Mouse (Mus musculus) bone marrow, adult 2 months (tissue): ENCODE measurements at regions not wholly inside any gene's neighbourhood (a gene's known extent, or its start where the extent isn't known, plus 50 kb on each side); places are given as distances from the start of the nearest gene placed in this dataset.

Experiments
- CTCF ChIP-seq: fragments of 200-500 bp; IDR thresholded peaks from 2 replicates; pipeline ENCODE4 v1.5.1; 2011; ENCODE audit warnings: low read length, control low read depth; ENCODE audit not compliant: control insufficient read depth, insufficient read depth
- POLR2A ChIP-seq: fragments of 200-500 bp; IDR thresholded peaks from 2 replicates; pipeline ENCODE4 v1.6.1; 2011; ENCODE audit warnings: low read depth, mild to moderate bottlenecking, control low read depth, low read length, borderline replicate concordance; ENCODE audit not compliant: control insufficient read depth

DNA sequence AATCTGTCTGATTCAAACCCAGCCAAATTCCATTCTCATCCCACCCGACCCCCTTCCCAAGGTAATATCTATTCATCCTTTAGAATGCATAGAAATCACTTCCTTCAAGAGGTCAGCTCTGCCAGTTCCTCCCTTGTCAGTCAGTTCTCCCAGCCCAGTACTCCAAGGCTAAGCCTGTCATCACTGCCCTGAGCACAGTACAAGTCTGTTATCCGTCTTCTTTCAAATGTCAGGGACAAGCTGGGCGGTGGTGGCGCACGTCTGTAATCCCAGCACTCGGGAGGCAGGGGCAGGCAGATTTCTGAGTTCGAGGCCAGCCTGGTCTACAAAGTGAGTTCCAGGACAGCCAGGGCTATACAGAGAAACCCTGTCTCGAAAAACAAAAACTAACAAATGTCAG, 75.9 kb upstream of the Tbx3 start:
- TF ChIP-seq CTCF, result no peak
- TF ChIP-seq POLR2A, result no peak
